Mouse (Mus musculus): Measurements from ENCODE around the gene Shisal1.

DNA sequence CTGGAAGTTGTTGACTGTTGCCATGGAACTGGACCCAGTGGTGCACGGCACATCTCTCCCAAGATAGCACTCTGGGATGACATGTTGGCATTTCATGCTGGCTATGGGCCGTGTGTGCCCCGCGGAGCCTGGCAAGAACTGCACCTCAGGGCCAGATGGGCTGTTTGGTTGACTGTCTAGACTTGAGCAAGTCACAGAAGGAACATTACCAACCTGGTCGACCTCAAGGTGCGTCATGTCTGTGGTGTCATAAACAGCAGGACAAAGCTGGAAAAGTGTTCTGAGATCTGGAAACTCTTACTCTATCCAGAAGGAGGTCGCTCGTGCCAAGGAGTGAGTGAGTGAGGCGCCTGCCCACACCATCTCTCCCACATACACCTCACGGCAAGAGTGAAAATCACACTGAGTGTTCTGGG lies 80.3 kb downstream of the Shisal1 start:
- TF ChIP-seq CTCF (IDR thresholded peaks at IDR 0.05) (no peak), EP300 (IDR thresholded peaks at IDR 0.05) (no peak)

Data from lung, postnatal 0 days (tissue).